Mouse (Mus musculus) lung, postnatal 0 days (tissue): Measurements from ENCODE around the gene Fam129b. TPM values are rescaled to one million over a fixed set of nuclear protein-coding genes. Genes with fewer than 3 reads are reported as not detected.

Experiments
- ATAC-seq: fragments of 200-750 bp; cut with Nextera tagmentation; 2 replicates; pipeline ENCODE4 v1.8.0; 2017; ENCODE audit warnings: moderate library complexity
- DNase-seq: peaks from one replicate; pipeline ENCODE4 v3.0.0-alpha.2; 2016; ENCODE audit warnings: low spot score
- H3K27ac ChIP-seq: fragments of 300-500 bp; sonication (generic); 2 replicates; pipeline ENCODE4 v1.5.1; 2014; ENCODE audit warnings: antibody characterized with exemption, mild to moderate bottlenecking, low read length, mixed read lengths
- H3K27me3 ChIP-seq: fragments of 300-500 bp; sonication (generic); replicated peaks from 2 replicates; pipeline ENCODE4 v1.6.1; 2014; ENCODE audit warnings: low read length, mixed read lengths; ENCODE audit not compliant: insufficient read depth
- H3K36me3 ChIP-seq: fragments of 300-500 bp; sonication (generic); 2 replicates; pipeline ENCODE4 v1.6.1; 2014; ENCODE audit warnings: low read length, mixed read lengths; ENCODE audit not compliant: insufficient read depth
- H3K4me1 ChIP-seq: fragments of 300-500 bp; sonication (generic); 2 replicates; pipeline ENCODE4 v1.6.1; 2014; ENCODE audit warnings: antibody characterized with exemption, low read depth, low read length, mixed read lengths; ENCODE audit not compliant: insufficient read depth
- H3K4me2 ChIP-seq: fragments of 300-500 bp; sonication (generic); replicated peaks from 2 replicates; pipeline ENCODE4 v1.6.1; 2014; ENCODE audit warnings: low read depth, mild to moderate bottlenecking, low read length, moderate library complexity, mixed read lengths
- H3K4me3 ChIP-seq: fragments of 300-500 bp; sonication (generic); 2 replicates; pipeline ENCODE4 v1.5.1; 2014; ENCODE audit warnings: low read depth, low read length
- H3K9ac ChIP-seq: fragments of 300-500 bp; sonication (generic); replicated peaks from 2 replicates; pipeline ENCODE4 v1.6.1; 2014; ENCODE audit warnings: low read depth, mild to moderate bottlenecking
- H3K9me3 ChIP-seq: fragments of 300-500 bp; sonication (generic); 2 replicates; pipeline ENCODE4 v1.6.1; 2016; ENCODE audit warnings: low read length, mixed read lengths
- CTCF ChIP-seq: IDR thresholded peaks from 2 replicates; pipeline ENCODE4 v1.5.1; 2016; ENCODE audit warnings: antibody characterized with exemption, mild to moderate bottlenecking
- EP300 ChIP-seq: IDR thresholded peaks from 2 replicates; pipeline ENCODE4 v1.6.1; 2016; ENCODE audit warnings: antibody characterized with exemption, mild to moderate bottlenecking, control low read depth
- WGBS: fragments of 180-500 bp; shearing (Covaris S2); extraction: QIAGEN DNeasy Blood & Tissue Kit; methylation state at CpG from one replicate; pipeline ENCODE4 v1.1.7; 2014; 5-methylcytosine and 5-hydroxymethylcytosine counted together
- polyA plus RNA-seq: library from polyadenylated mRNA; unstranded; fragments of >200 nt; fragmentation: Nextera tagmentation; extraction: Ambion mirVana; gene quantifications from 2 replicates; pipeline ENCODE4 v1.2.1, GENCODE M21; 2015

The Fam129b gene
- polyA plus RNA-seq, 1 experiment from 2014 or later = 121 TPM

DNA sequence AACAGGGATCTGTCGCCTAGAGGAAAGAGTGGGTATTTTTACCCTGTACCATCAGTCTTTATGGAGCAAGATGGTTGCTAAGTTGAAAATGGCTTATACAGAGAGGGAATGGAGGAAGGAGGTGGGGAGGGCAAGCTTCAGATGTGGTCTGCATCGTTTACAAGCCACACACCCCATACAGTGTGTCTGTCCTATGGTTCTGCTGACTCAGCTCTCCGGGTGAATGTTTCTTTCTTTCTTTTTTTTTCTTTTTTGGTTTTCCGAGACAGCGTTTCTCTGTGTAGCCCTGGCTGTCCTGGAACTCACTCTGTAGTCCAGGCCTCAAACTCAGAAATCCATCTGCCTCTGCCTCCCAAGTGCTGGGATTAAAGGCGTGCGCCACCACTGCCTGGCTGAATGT, 45.3 kb downstream of the Fam129b start:
- Histone ChIP-seq H3K4me3 (no peak overlapping the region), H3K27ac (no peak overlapping the region), H3K27me3 (no peaks in the 10 kb centered on the region), H3K9ac (no peak overlapping the region), H3K4me2 (no peak overlapping the region), H3K36me3 (peaks cover 46% of the 10 kb centered on the region), H3K4me1 (no peaks in the 10 kb centered on the region), H3K9me3 (no peaks in the 10 kb centered on the region)
- DNase-seq (no peak), ATAC-seq (no peak)
- 87% methylated on average over 7 of the region's 7 CpGs for WGBS
- TF ChIP-seq EP300 (no peak), CTCF (no peak)

DNA sequence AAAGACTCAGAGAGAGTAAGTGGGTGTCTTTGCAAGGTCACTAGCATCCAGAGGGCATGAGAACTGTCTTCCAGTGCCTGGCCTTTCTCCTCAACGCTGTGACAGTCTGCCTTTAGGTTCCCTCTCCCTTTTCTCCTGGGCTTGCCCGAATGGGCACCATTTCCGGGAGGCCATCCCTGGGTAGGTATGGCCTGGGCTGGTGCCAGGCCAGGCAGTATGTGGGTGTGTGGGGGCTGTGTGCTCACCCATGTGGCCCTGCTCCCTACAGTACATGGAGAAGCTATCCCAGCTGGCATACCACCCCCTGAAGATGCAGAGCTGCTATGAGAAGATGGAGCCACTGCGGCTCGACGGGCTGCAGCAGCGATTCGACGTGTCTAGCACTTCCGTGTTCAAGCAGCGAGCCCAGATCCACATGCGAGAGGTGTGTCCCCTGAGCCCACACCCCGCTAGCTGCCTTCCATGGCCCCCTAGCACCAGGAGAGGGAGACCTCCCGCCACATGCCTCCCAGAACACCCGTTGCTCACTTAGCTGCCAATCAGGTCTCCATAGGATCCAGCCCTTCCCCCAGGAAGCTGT, 46.0 kb downstream of the Fam129b start:
- WGBS = 89% methylated on average over 13 of the region's 15 CpGs

DNA sequence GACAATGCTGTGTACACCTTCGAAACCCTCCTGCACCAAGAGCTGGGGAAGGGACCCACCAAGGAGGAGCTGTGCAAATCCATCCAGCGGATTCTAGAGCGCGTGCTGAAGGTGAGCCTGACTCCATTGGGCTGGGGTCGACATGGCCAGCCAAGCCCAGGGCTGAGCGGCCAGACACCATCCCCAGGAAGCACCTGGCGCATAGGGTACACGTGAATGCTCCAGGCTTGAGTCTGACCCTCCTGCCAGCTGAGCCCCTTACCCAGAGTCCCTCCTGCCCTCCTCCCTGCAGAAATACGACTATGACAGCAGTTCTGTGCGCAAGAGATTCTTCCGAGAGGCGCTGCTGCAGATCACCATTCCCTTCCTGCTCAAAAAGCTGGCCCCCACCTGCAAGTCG, 46.6 kb downstream of the Fam129b start:
- Histone ChIP-seq H3K27ac (no peak overlapping the region), H3K27me3 (no peaks in the 10 kb centered on the region), H3K9me3 (no peaks in the 10 kb centered on the region), H3K4me3 (no peak overlapping the region), H3K4me1 (no peaks in the 10 kb centered on the region), H3K36me3 (peaks cover 46% of the 10 kb centered on the region), H3K9ac (no peak overlapping the region), H3K4me2 (no peak overlapping the region)
- DNase-seq = no peak
- TF ChIP-seq CTCF = no peak
- TF ChIP-seq EP300 = no peak
- ATAC-seq = no peak
- WGBS = 88% methylated on average over 13 of the region's 13 CpGs

More for the DNA sequence above, 46.0 kb downstream of the Fam129b start:
- Histone ChIP-seq H3K27me3 (no peaks in the 10 kb centered on the region), H3K9me3 (no peaks in the 10 kb centered on the region), H3K27ac (no peak overlapping the region), H3K4me1 (no peaks in the 10 kb centered on the region), H3K4me2 (no peak overlapping the region), H3K9ac (no peak overlapping the region), H3K4me3 (no peak overlapping the region), H3K36me3 (peaks cover 46% of the 10 kb centered on the region)
- TF ChIP-seq EP300 (no peak), CTCF (no peak)
- no peak for ATAC-seq
- DNase-seq = no peak

DNA sequence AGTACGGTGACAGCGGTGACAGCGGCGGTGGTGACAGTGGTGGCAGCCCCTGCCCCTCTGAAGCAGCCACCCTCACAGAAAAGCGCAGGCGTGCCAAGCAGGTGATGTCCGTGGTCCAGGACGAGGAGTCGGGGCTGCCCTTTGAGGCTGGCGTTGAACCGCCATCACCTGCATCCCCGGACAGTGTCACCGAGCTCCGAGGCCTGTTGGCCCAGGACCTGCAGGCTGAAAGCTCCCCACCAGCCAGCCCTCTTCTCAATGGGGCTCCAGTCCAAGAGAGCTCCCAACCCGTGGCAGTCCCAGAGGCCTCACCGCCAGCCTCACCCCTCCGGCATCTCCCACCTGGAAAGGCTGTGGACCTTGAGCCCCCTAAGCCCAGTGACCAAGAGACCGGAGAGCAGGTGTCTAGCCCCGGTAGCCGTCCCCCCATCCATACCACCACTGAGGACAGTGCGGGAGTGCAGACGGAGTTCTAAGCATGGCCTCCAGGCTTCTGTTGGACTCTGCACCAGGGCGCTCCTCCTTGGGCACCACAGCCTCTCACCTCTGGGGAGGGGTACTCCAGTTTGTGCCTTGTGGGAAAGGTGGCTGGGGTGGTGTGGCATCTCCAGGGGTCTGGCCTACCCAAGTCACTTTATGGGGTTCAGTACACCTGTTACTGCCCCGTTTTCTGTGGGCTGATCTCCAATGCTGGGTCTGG, 47.8 kb downstream of the Fam129b start:
- Histone ChIP-seq H3K9ac (no peak overlapping the region), H3K4me2 (no peak overlapping the region), H3K27ac (no peak overlapping the region), H3K36me3 (peaks cover 46% of the 10 kb centered on the region), H3K9me3 (no peaks in the 10 kb centered on the region), H3K4me3 (no peak overlapping the region), H3K27me3 (no peaks in the 10 kb centered on the region), H3K4me1 (no peaks in the 10 kb centered on the region; the same call in 1 of the 2 replicates)
- TF ChIP-seq CTCF = no peak
- no peak for TF ChIP-seq EP300
- WGBS = 91% methylated on average over 24 of the region's 24 CpGs
- no peak for ATAC-seq
- DNase-seq = no peak

DNA sequence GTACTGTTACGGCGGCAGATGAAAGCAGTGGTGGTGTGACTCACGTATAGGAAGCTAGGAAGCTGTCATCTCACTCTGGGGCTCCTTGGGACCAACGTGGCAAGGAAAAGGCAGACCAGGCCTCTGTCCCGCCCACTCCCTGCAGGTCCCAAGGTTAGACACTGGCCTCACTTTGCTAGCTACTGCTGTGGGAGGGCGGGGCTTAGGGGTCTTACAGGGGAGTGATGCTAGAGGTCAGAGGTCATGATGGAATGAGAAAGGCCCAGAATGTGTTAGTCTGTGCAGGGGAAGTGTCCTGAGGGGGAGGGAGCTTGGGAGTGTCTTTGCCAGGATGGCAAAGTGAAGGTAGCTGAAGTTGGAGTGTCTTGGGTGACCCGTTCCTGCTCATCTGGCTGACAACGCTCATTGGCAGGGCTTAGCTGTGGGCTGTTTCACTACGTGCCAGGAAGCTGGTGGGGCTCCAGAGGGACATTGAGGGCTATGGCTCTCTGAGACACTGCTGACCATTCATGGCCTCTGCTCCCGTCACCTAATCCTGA, 48.5 kb downstream of the Fam129b start:
- Histone ChIP-seq H3K4me1 (no peaks in the 10 kb centered on the region; the same call in 1 of the 2 replicates), H3K9ac (no peak overlapping the region), H3K9me3 (no peaks in the 10 kb centered on the region), H3K36me3 (peaks cover 45% of the 10 kb centered on the region), H3K27me3 (no peaks in the 10 kb centered on the region), H3K4me2 (no peak overlapping the region), H3K4me3 (no peak overlapping the region), H3K27ac (peak overlapping the region; percentile 57; the same call in 1 of the 2 replicates)
- 73% methylated on average over 10 of the region's 10 CpGs for WGBS
- ATAC-seq (no peak), DNase-seq (no peak)
- TF ChIP-seq EP300 (no peak), CTCF (no peak)

DNA sequence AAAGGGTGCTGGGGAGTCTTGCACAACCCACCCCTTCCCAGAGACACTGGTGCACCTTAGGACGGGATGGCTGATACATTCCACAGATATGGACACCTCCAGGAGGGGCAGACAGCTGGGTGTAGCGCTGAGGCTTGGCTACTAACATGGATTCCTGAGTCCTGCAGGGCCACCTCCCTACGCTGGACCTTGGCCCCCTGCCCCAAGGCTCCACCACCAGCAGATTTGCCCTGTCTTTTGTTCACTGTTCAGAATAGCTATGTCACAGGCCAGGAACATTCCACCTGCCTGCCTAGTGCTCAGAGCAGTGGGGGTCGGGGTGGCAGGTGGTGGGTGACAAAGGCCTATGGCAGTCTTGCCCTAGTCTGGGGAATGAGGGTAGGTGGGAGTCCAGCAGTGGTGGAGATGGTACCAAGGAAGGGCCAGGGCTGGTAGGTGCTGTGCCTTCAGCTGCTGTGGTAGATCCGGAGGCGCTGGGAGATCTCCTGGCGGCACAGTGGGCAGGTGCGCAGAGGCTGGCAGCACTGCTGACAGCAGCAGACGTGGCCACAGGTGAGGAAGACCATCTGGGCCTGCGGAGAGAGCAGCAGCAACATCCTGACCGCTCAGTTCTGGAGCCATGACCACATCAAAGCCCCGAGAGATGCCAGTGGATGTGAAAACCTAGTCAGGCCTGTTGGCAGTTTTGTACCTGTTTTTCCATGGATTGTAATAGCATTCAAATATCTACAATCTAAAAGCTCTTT, 50.6 kb downstream of the Fam129b start:
- H3K27ac ChIP-seq = peak overlapping the region; percentile 76
- WGBS = 70% methylated on average over 12 of the region's 12 CpGs

More for the DNA sequence above, 50.6 kb downstream of the Fam129b start:
- H3K9ac ChIP-seq = no peak overlapping the region
- no peak for DNase-seq
- H3K36me3 ChIP-seq = peaks cover 29% of the 10 kb centered on the region
- H3K4me2 ChIP-seq = no peak overlapping the region
- ATAC-seq = no peak
- no peak overlapping the region for H3K4me3 ChIP-seq
- no peaks in the 10 kb centered on the region for H3K27me3 ChIP-seq
- H3K9me3 ChIP-seq = no peaks in the 10 kb centered on the region
- no peak for TF ChIP-seq EP300
- no peak for TF ChIP-seq CTCF
- H3K4me1 ChIP-seq = no peaks in the 10 kb centered on the region; the same call in 1 of the 2 replicates
